Mouse (Mus musculus) ovary, postnatal 14 days (tissue): Measurements from ENCODE around the gene C1ql4.

Experiments used
- DNase-seq: peaks from one replicate; pipeline ENCODE4 v3.0.0; 2022; ENCODE audit warnings: low spot score

The C1ql4 gene

DNA sequence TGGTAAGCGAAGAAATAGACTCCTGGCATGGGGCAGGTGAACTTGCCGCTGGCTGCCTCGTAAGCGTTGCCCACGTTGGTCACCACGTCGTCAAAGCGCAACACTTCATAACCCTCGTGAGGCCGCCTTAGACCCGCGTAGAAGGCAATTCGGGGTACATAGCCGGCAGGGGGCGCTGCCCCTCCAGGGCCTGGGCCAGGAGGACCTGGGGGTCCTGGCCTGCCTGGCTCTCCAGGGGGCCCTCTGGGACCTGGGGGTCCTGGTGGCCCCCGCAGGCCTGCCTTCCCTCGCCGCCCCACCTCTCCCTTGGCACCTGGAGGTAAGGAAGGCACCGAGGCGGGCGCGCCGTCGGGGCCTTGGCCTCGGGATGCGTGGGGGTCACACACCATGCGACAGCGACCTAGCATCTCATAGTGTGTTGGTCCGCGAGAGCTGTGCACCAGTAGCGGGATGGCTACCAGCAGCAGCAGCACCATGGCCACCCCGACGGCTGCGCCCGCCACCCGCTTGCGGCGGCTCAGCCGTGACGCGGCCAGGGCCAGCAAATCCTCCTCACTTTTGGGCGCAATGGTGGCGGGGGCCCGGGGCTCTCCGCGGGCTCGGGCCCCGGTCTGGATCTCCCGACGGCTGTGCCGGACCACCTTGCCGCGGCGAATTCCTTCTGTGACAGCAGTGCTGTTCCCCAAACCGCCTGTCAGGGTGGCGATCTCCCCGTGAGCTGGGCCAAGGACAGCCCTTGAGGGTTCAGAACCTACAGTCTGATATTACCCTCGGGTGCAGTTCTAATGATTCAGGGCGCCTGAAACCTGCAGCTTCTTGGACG is at the start of gene C1ql4:
C1ql4 (minus strand) TSS at position 565 of the 823 bp plus-strand sequence.
- no peak for DNase-seq

DNA sequence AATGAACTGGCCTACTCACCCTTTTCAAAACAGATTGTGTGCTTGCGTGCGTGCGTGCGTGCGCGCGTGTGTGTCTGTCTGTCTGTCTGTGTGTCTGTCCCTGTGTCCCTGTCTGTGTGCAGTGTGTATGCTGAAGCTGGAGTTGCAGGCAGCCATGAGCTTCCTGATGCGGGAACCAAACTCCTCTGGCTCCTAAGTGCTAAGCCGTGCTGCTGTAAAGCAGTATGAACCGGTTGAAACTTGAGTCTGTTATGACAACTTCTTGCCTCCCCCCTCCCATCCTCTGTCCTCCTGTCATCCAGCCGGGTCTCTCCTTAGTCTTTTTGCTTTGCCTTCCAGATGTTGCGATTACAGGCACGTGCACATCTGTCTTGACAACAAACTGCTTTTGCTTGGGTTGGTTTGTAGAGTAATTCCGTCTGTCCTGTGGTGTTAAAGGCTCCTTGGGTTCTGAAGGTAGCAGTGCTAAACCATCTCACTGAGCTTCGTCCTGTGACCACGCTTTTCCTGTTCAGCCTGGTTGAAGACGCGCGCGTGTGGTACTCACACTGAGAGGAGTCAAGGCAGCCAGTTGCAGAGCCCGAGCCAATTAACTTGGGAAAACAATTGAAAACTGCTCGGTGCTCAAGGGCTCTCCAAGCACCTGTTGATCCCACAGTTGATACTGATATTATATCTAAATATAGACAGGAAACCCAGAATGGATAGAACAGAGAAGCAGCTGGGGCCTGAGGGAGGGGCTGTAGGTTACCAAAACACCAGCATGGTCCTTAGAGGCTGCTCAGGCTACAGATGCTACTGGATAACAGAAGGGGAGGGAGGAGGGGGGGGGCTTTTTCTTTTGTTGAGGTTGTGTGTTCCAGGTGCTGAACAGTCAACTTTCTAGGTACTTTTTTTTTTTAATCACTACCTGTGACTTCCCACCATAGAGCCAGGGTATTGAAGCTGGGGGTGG is 42.6 kb upstream of the C1ql4 start:
- DNase-seq: no peak

DNA sequence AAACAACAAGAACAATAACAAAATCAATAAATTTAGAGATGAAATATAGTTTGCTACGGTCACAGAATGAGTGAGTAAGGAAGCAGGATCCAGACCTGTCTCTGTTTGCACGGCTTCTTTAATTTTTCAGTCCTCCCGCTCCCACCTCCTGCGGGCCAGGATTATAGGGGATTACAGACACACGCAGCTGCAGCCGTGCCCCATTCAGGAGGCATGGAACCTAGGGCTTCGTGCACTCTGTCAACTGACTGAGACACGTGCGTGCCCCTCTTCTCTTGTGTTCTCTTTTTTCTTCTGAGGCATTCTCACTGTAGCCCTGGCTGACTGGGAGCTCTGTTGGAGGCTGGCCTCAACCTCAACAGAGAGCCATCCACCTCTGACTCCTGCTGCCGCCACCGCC is 41.8 kb upstream of the C1ql4 start:
- DNase-seq: no peak

DNA sequence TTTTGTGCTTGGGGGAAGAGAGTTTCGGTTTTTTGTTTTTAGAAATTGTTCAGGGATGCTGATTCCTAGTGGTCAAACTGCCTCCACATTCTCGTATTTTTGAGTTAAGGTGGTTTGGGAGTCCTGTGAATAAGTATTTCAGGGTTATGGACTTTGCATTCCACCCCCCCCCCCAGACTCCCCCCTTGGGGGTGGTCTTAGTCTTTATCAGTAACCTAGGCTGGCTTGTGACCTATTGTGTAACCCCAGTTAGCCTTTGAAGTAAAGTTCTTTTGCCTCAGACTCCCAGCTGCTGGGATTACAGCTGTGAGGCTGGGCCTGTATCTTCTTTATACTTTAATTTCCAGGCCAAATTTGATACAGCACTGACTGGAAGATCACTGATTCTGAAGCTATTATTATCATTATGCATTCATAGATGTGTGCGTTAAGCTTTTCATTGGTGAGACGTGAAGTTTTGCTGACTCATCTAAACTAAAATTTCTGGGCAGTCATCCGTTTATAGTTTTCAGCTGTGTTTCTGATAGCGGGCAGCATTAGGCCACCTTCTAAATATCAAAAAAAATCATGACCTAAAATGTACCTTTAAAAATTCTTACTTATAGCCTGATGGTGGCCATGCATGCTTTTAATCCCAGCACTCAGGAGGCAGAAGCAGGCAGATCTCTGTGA is 40.4 kb upstream of the C1ql4 start:
- no peak for DNase-seq

DNA sequence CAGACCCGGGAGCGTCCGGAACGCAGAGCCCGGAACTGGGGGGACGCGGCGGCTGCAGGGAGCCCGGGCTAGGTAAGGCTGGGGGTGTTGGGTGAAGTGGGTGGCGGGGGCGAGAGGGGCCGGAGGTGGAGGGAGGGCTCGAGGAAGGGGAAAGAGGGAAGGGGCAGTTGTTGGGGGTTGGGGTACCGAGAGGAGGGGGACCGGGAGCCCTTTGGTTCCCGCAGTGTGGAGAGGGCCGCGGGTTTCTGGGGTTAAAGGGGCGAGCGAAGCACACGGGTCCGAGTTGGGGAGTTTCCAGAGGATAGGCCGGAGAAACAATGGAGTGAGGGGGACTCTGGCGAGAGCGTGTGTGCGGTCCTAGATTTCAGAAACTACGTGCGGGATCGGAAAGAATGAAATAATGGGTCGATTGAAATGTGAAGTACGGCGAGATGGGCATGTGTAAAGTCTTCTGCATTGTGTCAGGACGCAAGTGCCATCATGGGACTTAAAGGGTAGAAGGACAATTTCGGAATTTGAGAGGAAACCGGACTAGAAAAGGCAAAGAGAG is 39.3 kb upstream of the C1ql4 start:
- no peak for DNase-seq

DNA sequence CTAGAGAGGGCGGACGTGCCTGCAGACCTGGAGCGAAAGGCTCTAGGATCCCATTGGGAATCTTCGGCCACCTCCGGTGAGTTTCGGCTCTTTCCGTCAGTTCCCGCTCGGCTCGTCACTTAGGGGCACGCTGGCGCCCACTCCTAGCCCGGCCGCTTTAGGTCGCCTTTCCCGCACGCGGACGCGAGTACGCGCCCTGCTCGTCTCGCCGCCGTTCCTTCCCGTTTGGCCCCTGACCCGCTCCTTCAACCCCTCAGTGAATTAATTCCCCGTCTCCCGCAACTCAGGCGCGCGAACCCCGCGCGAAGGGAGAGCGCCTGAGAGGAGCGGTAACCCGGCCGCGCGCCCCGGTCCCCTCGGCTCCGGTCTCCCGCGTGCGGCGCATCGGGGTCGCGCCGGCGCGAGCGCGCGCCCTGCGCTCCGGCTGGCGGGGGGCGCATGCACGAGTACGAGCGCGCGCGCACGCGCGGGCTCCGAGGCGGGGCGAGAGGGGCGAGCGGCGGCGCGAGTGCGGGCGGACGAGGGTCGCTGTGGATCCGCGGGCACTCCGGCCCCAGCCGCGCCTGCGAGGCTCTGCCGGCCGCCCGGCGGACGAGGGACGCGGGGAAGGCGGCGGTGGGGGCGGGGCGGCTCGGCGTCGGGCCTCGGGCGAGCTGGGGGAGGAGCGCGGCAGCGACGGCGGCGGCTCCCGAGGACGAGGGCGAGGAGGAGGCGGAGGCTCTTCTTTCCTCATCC is 38.6 kb upstream of the C1ql4 start:
- peak; percentile 87 for DNase-seq

DNA sequence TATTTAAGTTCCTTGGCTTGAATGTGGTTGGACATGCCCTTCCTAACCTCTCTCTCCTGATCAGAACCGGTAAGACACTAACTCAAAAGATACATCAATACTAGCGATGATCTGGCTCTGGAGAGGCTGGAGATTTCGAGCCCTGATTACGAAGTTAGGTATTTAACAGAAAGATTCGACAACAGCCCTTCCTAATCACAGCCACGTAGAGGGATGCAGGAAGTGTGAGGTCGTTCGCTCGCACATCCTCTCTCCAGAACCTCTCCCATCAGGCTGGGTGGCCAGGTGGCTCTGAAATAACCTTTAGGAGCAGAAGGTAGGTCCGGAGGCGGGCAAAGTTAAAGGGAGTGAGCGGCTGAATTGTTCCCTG is 38.1 kb upstream of the C1ql4 start, which contains the start of gene Spats2:
Spats2 (plus strand) TSS at position 206 of the 370 bp plus-strand sequence.
- no peak for DNase-seq

DNA sequence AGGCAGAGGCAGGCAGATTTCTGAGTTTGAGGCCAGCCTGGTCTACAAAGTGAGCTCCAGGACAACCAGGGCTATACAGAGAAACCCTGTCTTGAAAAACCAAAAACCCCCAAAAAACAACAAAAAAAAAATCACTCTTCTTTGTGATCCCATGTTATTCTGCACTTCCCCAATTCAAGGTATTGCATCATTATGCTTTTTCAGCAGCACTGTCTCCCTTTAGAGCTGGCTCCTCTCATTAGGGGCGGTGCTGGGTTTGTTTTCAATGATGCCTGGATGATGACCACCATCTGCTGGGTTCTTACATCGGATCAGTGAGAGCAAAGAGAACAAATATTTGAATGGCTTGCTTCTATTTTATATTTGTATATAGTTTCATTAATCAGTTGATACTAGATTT is 35.0 kb upstream of the C1ql4 start:
- DNase-seq: no peak

DNA sequence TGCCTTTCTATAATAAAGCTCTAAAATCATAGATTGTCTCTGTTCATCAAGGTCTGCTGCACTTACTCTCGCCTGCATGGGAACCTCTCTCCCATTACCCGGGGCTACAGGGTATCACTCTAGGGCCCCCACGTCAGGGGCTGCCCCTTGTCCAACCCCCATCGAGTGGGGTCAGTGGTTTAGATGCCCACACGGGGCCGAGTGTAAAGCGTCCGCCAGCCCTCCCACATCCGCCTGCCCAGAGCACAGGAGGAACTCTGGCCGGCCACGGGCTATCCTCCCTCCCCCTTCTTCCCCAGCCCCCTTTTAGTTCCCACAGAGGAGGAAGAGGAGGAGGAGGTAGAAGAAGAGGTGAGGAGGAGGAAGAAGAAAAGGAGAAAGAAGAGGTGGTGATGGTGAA is 33.2 kb upstream of the C1ql4 start:
- no peak for DNase-seq

DNA sequence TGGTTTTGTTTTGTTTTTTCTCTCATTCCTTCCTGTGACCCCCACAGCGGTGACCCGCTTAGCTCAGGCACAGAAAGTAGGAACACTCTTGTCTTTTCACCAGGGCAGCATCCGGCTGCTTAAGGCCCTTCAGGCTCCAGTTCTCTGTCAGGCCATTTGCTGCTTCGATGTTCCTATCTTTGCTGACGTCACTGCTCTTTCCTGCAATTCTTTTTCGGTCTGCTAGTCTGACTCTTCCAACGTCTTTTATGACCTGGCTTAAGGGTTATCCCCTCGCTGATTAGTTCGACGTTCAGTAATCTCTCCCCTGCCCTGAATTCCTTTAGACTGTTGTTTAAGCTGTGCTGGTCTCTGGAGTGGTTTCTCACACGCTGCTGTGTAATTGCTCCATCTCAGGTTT is 28.9 kb upstream of the C1ql4 start:
- DNase-seq: no peak

DNA sequence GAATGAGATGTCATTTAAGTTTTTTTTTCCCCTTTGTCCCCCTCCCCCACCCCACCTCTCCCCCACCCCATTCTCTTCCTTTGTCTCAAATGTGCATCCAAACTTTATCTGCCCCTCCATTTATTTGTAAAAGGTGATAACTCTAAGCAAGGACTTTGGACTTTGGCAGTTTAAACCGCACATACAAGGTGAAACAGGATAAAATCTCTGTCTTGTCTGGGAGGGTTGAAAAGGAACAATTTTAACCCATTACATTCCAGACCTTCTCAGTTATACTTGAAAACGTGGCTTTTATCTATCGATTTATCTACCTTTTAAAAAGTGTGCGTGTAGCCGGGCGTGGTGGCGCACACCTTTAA is 27.4 kb upstream of the C1ql4 start:
- DNase-seq: no peak

DNA sequence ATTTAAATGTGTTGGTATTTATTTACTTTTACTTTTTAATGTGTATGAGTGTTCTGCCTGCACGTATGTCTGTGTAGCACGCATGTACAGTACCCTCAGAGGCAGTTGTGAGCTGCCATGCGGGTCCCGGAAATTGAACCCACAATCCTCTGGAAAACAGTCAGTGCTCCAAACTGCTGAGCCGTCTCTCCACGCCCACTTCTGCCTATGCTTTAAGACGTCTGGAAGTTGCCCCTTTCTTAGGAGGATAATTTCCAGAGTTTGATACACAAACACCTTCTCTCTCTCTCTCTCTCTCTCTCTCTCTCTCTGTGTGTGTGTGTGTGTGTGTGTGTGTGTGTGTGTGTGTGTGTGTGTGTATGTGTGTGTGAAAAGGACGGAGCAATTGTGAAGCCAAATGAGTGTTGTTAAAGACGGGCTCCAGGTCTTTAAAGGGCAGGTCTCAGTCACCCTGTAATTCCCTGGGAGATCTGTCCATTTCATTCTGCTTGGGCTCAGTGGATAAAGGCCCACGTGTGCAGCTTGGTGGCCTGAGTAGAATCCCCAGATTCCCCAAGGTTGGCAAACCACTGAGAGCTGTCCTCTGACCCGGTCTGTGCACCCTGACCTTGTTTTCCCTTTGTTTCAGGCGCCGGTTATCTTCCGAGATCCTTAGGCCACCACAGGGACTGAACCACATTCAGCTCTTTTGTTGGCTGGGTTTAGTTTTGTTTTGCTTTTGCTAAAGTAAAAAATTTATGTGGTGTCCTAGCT is 26.9 kb upstream of the C1ql4 start:
- DNase-seq: no peak

DNA sequence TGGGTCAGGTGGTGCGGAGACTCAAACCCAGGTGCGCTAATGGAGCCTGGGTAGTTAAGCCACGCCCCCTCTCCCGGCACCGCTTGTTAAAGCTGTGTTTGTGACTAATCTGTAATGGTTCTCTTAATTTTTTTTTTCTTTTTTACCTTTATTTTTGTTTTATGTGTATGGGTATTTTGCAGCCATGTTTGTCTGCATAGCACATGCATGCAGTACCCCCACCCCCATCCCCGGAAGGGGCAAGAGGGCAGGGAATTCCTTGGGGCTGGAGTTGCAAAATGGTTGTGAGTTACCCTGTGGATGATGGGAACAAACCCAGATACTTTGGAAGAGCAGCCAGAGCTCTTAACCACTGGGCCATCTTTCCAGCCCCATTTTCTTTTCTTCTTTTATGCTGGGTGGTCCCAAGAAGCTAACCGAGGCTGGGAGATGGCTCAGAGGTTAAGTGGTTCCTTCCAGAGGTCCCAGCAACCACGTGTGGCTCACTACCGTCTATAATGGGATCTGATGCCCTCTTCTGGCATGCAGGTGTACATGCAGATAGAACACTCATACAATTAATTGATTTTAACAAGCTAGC is 25.9 kb upstream of the C1ql4 start:
- DNase-seq: no peak

DNA sequence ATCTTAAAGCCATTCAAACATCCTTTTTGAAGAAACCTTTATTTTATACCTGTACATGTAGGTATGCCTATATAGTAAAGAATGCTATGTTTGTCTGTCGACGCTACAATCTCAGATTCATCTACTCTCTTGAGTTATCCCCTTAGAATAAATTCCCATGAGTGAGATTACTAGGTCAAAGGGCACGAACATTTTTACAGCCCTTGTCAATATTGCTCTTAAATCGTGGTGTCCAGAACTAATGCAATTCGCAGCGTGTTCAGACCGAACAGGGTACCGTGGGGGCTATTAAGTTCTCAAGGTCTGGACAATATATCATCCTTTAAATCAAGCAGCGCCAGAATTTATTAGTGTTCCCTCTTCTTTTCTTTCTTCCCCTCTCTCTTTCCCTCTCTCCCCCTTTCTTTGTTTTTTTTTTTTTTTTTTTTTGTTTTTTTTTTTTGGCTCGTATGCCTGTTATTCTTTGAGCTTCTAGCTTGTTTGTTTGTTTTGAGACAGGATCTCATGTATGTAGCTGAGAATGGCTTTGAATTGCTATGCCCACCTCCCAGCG is 25.3 kb upstream of the C1ql4 start:
- no peak for DNase-seq

DNA sequence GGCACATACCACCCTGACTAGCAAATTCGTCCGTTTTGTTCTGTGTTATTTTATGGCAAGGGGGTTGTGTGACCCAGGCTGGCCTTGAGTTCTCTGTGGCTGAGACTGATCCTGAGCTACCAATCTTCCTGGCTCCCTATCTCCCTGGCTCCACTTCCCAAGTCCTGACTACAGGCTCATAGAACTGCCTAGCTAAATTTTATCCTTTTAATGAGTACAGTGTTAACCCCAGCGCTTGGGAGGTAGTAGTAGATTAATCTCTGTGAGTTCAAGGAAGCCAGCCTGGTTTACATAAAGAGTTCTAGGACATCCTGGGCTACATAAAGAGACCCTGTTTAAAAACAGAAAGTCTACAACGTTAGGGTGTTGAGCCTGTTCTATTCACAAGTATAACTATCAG is 24.2 kb upstream of the C1ql4 start:
- DNase-seq: no peak

DNA sequence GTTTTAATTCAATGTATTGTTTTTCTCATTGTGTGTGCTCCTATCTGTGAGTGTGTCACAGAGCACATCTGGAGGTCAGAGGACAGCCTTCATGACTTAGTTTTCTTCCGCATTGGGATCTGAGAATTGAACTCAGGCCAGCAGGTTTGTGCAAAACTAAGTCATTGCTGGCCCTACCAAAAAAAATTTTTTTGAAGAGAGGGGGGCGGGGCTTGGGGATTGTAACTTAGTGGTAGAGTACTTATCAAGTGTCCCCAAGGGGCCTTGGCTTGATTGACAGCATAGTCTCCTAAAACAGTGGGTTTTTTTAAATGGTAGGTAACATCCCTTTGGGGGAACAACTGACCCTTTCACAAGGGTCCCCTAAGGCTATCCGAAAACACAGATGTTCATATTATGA is 23.5 kb upstream of the C1ql4 start:
- no peak for DNase-seq

DNA sequence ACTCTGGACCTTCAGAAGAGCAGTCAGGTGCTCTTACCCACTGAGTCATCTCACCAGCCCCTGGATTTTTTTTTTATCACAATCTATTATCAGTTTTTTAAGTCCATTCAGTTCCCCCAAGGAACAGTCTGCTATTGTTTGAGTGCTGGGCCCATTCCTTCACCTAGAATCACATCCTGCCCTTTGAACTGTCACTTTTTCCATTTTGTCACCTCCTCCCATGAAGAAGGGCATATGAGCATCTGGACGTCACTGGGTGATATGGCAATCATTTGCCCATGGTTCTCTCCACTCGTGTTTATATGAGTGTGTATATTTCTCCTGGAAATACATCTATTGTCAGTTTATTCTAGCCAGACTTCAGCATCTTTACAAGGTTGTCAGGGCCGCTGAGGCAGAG is 20.2 kb upstream of the C1ql4 start:
- no peak for DNase-seq

DNA sequence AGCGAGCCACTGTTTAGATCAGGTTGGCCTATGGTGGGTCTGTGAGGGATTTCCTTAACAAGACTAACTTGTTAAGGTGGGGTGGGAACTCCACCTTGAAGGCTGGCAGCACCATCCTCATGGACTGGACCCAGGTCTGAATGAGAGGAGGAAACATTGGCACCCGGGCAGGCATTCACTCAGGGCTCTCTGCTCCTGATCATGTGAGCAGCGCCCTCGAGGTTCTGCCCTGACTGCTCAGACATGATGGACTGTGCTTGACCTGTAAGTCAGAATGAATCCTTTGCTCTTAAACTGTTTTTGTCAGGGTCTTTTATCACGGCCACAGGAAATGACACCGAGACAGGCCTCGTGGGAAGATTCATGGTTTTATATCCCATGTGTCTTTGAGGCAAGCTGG is 17.6 kb upstream of the C1ql4 start:
- no peak for DNase-seq

DNA sequence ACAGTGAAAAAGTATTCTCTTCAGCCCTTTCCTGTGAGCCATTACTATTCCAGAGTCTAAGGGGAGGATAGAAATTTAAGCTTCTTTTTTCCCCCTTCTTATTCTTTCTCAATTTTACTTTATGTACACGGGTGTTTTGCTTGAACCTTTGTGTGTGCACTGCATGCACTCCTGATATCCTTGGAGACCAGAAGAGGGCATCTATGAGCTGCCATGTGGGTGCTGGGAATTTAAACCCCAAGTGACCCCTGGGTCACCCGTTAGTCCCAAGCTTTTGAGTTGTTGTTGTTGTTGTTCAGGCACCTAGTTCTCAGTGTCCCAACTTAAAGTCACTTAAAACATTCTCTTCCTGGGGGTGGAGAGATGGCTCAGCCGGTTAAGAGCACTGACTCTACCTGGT is 12.4 kb upstream of the C1ql4 start:
- DNase-seq: no peak

DNA sequence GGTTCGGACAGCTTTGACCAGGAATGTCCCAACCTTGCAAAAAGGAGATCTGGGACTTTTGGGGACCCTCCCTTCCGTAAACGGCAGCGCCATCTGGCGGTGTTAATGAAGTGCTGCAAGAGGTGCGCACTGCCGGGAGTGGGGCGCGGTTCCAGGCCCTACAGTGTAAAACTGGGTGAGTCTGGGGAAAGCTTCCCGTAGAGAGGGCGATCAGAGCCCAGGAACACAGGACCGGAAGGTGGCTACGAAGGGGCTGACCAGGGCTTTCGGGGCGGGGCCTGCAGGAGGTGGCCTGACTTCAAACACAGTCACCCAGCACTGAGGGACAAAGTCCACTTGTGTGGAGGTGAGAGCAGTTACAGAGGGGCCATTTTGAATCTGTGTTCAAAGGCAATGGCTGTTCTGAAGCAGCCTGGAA is 11.5 kb upstream of the C1ql4 start:
- DNase-seq: peak; percentile 50
